ENCODE assay signal across 9 mouse cellular contexts in the genomic region with DNA sequence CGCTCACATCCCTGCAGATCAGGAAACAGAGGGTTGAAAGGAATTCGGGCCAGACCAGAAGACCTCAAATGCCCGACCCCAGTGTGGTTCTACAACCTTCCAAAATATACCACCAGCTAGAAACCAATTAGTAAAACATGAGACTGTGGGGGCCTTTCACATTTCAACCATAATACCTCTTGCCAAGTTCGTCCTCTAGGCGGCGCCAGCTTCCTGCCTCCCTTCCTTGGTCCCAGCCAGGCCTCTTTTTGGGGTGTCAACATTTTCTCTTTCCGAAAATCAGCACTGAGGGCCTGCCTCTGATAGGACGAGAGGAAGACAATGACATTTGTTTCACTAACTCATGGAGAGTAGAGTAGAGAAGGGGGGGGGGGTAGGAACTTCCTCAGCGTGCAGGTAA. TPM values are rescaled to one million over a fixed set of nuclear protein-coding genes. Genes with fewer than 3 reads are reported as not detected.
A peak's percentile ranks its signal among the peaks of the same experiment; 100 is the strongest.
DNase-seq lines count a peak whose midpoint lies in the region; ATAC-seq and TF ChIP-seq lines count a peak whose summit lies in the region.
"Had no signal": no experiment of that assay in that cellular context is flagged by ENCODE, and none has a peak within 500 bp of the region (broad histone marks: within the 10 kb centered on the region; RNA-seq: fewer than 3 reads in every experiment).

No protein-coding gene starts in this region.

- no peaks in the 10 kb centered on the region for H3K4me1 ChIP-seq in E14TG2a.4 (replicated peaks; ENCODE audit: low read depth, low read length)

- H3K27ac ChIP-seq in layer of hippocampus, adult 2 months, result no peak overlapping the region

- ATAC-seq in megakaryocyte, adult 5-6 weeks (ENCODE audit: poor library complexity, severe bottlenecking), result no peak

- no peaks in the 10 kb centered on the region for H3K9me3 ChIP-seq in E14TG2a.4 (ENCODE audit: low read length)

- DNase-seq in layer of hippocampus, adult 2 months (ENCODE audit: low spot score in 2 of 2), result no peak
- no peak for DNase-seq in layer of hippocampus, postnatal 36 days
- peak; percentile 20 for DNase-seq in NIH3T3 (ENCODE audit: low read depth)
- DNase-seq in lung, postnatal 36 days, result peak; percentile 5
- DNase-seq in ovary, postnatal 14 days (ENCODE audit: low spot score), result no peak
- DNase-seq in ovary, postnatal 36 days (ENCODE audit: low spot score), result no peak
- DNase-seq: heart, postnatal 36 days had no signal

- H3K27me3 ChIP-seq in E14TG2a.4 (ENCODE audit: insufficient read depth, low read length), result no peaks in the 10 kb centered on the region

- peak; percentile 64 for TF ChIP-seq CTCF in layer of hippocampus, adult 2 months (conservative IDR thresholded peaks at IDR 0.05)
- TF ChIP-seq CTCF in E14TG2a.4 (conservative IDR thresholded peaks at IDR 0.05; ENCODE audit: low read length), result peak; percentile 64

- H3K4me3 ChIP-seq in layer of hippocampus, adult 2 months, result no peak overlapping the region
- no peak overlapping the region for H3K4me3 ChIP-seq in E14TG2a.4 (replicated peaks; ENCODE audit: low read length)

- H3K36me3 ChIP-seq in E14TG2a.4 (ENCODE audit: insufficient read depth, low read length), result no peaks in the 10 kb centered on the region

RNA-seq across cellular contexts. Expression of a gene that starts 55.5 kb away (rescaled TPM):
- 100 to 1,000 TPM; 108 to 117 TPM for total RNA-seq in layer of hippocampus, adult 2 months (2021)
- total RNA-seq in layer of hippocampus, postnatal 36 days (2021), result 100 to 1,000 TPM in 1 of 2 experiments, 10 to 100 TPM in 1; 99.4 to 119 TPM
- 2.2 and 2.6 TPM in 2 replicates for total RNA-seq in megakaryocyte, adult 5-6 weeks (2015)
- total RNA-seq in megakaryocyte, adult 5-6 weeks (2017), result 2.2 and 2.4 TPM in 2 replicates

Comparison
In these comparisons a context has a peak if more than half of its experiments do, and no peak if none do; other contexts are left out.
1. DNase-seq: peak in NIH3T3 (single experiment) and lung, postnatal 36 days (single experiment); none in layer of hippocampus, adult 2 months (0 of 2), layer of hippocampus, postnatal 36 days (0 of 2), ovary, postnatal 14 days (single experiment) and ovary, postnatal 36 days (single experiment).
2. RNA of a gene that starts 55.5 kb away (total RNA-seq): 99.4 to 119 TPM in layer of hippocampus, postnatal 36 days and 108 to 117 TPM in layer of hippocampus, adult 2 months; 2.2 to 2.6 TPM in megakaryocyte, adult 5-6 weeks; every median in the first group is over 10 times any median in the second.